Mouse (Mus musculus): ENCODE measurements at regions not wholly inside any gene's neighbourhood (a gene's known extent, or its start where the extent isn't known, plus 50 kb on each side); places are given as distances from the start of the nearest gene placed in this dataset.

DNA sequence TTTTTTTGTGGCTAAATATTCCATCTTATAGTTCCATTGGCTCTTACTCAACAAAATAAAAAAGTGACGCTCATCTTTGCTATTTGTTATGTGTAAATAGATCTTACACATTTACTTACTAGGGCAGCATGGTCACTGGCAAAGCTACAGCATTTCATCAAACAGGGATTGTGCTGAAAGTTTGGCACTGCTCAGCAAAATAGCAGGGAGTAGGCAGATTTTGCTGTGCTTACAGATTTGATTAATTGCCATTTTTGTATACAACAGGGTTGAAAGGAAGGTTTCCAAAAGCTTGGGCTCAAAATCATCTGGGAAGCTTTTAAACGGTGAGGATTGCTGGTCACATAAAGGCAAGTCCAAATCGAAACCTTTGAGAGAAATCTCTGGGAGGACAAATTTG lies 52.3 kb upstream of the B430305J03Rik start:
- TF ChIP-seq POLR2A (IDR thresholded peaks at IDR 0.05; ENCODE audit: control insufficient read depth, extremely low read depth, insufficient read depth, low read length, poor library complexity) (no peak), CTCF (IDR thresholded peaks at IDR 0.05; ENCODE audit: borderline replicate concordance, control insufficient read depth, extremely low read depth, insufficient read depth, low read length, poor library complexity) (no peak)

Measured in thymus, adult 2 months (tissue).